Mouse (Mus musculus) CH12F3 (cell line): ENCODE measurements around the gene Sebox.

Experiments
- in situ Hi-C: fragments of 300-500 bp; cut with MboI; formaldehyde crosslinking; loops from 2 replicates; pipeline ENCODE4 v1.14.3; 2020; ENCODE audit warnings: low sequenced_read_pairs

The Sebox gene

GRCm38 (mm10) chr11:78534516-78534915 lies 31.3 kb downstream of the Sebox start:
- in situ Hi-C loops = no loop called here

- in situ Hi-C loops = no loop called here
These were observed 32.3 kb downstream of the Sebox start for GRCm38 (mm10) chr11:78535376-78536079.

GRCm38 (mm10) chr11:78536080-78536689 lies 32.9 kb downstream of the Sebox start, which contains the start of the genes Tnfaip1 and Ift20:
Gene Tnfaip1 (minus strand): TSS chr11:78536332.
Gene Ift20 (plus strand): TSS chr11:78536361.
- in situ Hi-C loops = no loop called here

- in situ Hi-C loops = no loop called here
These were observed 33.4 kb downstream of the Sebox start for GRCm38 (mm10) chr11:78536690-78537084.

- in situ Hi-C loops = no loop called here
These were observed 37.1 kb downstream of the Sebox start for GRCm38 (mm10) chr11:78540358-78540757.

- in situ Hi-C loops = no loop called here
These were observed 41.3 kb downstream of the Sebox start for GRCm38 (mm10) chr11:78544449-78545111.

GRCm38 (mm10) chr11:78545181-78545580 lies 41.9 kb downstream of the Sebox start:
- in situ Hi-C loops = no loop called here

GRCm38 (mm10) chr11:78547718-78548460 lies 44.6 kb downstream of the Sebox start:
- in situ Hi-C loops = no loop called here

- in situ Hi-C loops = no loop called here
These were observed 46.3 kb downstream of the Sebox start for GRCm38 (mm10) chr11:78549491-78549987.

GRCm38 (mm10) chr11:78550168-78551058 lies 47.2 kb downstream of the Sebox start, which contains the start of gene Tmem97:
Gene Tmem97 (minus strand): TSS chr11:78550777.
- in situ Hi-C loops = no loop called here

GRCm38 (mm10) chr11:78551059-78551398 lies 47.8 kb downstream of the Sebox start:
- in situ Hi-C loops = no loop called here
